Mouse (Mus musculus): ENCODE data around the gene Lman1l. TPM values are rescaled to one million over a fixed set of nuclear protein-coding genes. Genes with fewer than 3 reads are reported as not detected.

Gene Lman1l
- total RNA-seq, 2 experiments from 2014 or later: not detected

DNA sequence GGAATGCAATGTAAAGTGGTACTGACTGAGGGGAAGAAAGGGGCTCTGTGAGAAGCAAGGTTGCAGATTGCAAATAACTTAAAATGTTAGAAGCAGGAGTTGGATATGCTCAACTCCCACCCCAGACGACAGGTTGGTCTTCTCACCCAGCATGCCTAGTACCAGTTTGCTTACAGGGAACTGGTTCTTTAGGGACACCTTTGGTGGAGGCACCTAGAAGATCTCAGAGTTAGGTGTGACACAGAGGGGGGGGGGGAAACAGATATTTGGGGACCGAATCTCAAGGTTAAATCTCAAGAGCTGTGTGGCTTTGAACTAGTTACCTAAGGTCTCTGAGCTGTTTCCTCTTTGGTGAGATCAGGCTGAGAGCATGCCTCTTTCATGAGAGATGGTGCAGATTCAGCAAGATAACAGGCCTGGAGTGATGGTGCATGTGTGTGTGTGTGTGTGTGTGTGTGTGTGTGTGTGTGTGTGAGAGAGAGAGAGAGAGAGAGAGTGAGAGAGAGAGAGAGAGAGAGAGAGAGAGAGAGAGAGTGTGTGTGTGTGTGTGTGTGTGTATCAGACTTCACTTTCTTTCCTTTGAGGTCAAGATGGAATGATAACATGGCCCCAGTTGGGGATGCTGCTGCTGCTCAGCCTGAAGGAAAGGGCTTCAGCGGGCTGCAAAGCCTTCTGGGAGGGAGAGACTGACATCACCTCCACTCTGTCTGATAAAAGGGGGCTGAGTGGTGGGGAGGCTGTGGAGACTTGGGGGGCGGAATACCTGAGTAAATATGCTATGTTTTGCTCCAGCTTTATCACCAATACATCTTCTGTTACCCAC is 26.9 kb upstream of the Lman1l start:
- no peak for DNase-seq (ENCODE audit: low spot score in 2 of 2)
- intact Hi-C loops (cut with DNase I): loop anchor here (5.0 kb wide), 1 partner anchor 55 kb away; no protein-coding TSS in a partner anchor

DNA sequence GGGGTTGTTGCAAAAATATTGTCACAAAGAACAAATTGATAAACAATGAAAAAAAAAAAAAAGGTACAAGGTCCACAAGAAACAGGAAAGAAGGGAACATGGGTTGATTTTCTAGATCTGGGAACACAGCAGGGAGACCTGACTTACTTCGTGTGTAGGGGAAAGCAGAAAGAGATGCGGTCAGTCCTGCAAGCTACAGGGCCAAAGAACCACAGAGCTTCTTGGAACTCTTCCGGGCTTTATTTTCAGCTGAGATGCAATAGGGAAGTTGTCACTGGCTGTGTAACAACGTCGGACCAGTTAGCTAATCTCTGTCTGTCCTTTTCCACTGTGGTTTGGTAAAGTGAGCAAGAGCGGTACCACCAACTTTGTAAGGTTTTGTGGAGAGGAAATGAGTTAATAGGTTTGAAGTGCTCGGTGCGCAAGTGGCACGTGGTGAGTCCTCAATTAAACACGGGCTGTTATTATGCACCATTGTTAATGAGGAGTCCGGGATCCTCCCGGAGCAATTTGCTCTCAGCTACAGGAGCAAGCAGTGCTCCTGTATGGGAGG is 26.1 kb upstream of the Lman1l start:
- no peak for DNase-seq (ENCODE audit: low spot score in 2 of 2)
- intact Hi-C loops (cut with DNase I): loop anchor here (5.0 kb wide), 1 partner anchor 54 kb away; no protein-coding TSS in a partner anchor

DNA sequence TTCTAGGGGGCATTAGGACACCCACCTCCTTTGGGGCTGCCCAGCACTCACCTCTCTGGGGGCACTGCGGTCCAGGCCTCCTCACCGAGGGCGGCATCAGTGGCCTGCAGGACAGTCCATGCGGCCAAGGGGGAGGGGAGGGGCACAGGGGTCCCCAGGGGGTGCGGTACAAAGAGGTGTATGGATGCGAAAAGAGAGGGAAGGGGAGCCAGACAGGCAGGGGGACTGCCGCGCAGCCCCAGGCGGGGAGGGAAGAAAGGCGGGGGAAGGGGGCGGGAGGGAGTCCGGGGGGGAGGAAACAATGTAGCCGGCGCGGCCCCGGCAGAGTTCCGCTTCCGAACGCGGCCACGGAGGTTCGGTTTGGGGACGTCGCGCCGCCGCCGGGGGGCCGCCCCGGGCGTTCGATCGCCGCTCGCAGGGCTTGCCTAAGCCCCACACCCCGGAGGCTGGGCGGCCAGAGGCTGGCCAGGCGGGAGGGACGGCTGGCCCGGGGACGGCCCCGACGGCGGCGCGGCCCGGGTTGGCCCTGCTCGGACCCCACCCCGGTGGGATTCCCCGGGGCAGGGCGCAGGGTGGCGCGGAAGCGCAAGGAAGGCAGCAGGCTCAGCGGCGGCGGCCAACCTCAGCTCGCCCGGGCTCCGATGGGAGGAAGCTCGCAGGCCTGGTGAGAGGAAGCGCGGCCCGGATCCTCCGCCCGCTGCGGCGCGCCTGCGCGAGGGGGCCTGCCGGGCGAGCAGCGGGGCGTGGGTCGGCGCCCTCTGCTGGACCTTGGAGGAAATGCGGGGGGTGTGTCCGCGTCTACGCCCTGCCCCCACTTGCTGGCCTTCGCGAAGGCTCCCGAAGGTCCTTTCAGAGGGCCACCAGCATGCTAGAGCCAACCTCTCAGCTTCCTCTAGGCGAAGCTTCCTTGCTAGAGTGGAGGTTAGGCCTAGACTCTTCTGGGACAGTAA is 24.6 kb upstream of the Lman1l start:
- intact Hi-C loops (cut with DNase I): loop anchor here (1.0 to 5.0 kb wide), 2 partner anchors 16 to 53 kb away; no protein-coding TSS in a partner anchor

DNA sequence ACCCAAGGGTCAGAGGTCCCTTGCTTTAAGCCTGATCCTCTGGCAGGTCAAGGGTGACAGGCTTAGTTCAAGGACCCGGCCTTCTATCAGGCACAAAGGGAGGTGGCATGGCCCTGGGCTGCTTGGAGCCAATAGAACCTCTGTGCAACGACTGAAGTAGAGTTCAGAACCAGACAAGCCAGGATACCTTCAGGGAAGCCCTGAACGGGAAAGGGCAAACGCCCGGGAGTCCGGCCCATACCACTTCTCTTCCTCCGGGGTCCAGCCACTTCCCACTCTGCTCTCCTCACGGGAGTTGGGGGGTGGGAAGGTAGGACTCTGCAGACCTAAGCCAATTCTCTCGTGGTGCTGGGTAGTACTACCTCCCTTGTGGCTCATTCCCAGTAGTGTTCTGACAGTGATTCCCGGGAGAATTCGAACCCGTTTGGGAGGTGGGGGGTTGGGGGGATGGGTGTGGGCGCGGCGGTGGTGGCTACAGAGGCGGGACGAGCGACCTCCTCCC is 23.9 kb upstream of the Lman1l start:
- DNase-seq (ENCODE audit: low spot score in 2 of 2): no peak
- intact Hi-C loops (cut with DNase I): no loop called here

More for the DNA sequence above, 24.6 kb upstream of the Lman1l start:
- peak; percentile 91 to 93 for DNase-seq (ENCODE audit: low spot score in 2 of 2)

DNA sequence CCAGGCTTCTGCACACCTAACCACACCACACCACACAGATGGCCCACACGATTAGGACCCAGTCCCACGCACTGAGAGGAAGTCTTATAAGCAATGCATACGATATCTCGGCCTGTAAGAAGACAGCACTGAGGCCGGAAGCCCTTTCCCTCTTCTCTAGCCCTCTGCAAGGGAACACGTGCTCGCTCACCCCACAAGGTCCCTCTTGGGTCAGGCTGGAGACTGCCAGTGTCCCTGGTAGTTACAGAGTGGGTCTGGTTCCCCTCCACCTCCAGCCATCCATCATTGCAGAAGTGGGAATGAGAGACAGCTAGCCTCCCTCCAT is 23.2 kb upstream of the Lman1l start:
- no peak for DNase-seq (ENCODE audit: low spot score in 2 of 2)
- intact Hi-C loops (cut with DNase I): no loop called here

DNA sequence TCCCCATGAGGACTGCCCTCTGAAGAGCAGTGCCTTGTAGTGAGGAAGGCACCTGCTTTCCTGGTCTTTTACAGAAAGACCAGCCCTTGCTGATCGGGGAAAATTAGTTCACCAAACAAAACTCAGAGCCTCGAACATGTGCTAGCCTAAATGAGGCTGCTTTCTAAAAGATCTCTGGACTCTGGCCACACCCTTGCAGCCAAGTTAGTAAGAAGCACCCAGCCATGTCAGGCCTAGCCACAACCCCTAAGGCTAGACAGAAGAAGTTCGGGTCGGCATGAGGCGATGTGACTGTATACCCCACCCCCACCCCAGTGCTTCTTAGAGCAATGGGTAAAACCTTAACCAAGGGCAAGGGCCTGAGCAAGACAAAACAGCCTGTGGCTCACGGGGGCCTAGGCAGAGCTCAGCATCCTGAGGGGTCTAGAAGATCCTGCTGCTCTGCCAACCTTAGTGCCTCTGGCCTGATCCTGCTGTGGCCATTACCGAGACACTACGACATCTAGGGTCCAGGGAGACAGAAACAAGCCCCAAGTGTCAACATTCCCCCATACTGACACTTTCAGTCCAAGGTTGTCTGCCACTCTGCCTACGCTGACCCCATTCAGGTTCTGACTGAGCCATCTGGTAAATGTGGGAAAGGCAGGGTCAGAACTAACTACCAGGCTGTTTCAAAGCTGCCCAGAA is 22.7 kb upstream of the Lman1l start:
- no peak for DNase-seq (ENCODE audit: low spot score in 2 of 2)
- intact Hi-C loops (cut with DNase I): no loop called here

DNA sequence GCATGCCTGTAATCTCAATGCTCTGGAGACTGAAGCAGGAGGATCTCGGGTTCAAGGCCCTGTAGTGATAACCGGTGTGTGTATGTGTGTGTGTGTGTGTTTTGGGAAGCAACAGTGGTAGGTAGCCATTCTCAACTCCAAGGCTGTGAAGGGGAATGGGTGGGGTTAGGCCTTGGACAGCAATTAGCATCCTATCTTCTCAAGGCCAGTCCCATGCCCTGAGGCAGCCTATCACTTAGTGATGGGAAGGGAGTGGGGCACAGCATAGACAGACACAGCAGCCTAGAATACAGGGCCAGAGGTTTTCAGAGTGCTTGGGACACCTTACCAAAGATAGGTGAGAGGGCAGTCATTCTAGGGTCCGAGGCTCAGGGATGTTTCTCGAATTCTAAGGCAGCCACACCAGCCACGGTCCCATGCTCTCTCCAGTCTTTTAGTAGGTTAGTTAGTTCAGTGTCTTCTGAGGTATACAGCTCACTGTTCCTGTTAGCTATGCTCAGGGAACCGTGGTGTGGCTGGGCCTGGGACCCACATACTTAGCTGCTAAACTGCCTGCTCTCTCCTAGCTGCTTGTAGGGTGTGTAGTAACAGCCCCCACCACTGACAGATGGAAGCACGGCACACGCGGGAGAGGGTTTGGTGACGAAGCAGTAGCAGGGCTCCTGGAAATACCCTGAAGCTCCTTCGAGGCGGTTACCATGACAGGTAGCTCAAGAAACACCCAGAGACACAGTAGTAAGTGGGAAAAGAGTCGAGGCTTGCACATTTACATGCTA is 21.4 kb upstream of the Lman1l start:
- DNase-seq (ENCODE audit: low spot score in 2 of 2): no peak
- intact Hi-C loops (cut with DNase I): no loop called here

DNA sequence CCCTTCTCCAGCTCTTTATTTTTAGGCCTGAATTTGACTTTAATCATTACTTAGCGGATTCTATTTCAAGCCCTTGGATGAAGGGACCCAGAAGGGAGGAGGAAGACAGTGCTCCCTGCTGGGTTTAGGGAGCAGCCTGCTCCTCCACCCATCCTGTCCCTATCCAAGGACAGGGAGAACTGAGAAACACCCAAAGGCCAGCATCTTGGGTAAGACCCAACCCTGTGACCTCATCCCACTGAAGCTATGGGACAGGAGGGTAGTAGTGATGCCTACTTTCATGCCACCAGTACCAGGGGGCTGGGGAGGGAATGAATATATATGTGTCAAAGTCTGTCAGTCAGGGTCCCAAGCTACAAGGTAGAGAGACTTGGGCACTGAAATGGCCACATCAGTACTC is 20.4 kb upstream of the Lman1l start:
- intact Hi-C loops (cut with DNase I): no loop called here
- no peak for DNase-seq (ENCODE audit: low spot score in 2 of 2)

DNA sequence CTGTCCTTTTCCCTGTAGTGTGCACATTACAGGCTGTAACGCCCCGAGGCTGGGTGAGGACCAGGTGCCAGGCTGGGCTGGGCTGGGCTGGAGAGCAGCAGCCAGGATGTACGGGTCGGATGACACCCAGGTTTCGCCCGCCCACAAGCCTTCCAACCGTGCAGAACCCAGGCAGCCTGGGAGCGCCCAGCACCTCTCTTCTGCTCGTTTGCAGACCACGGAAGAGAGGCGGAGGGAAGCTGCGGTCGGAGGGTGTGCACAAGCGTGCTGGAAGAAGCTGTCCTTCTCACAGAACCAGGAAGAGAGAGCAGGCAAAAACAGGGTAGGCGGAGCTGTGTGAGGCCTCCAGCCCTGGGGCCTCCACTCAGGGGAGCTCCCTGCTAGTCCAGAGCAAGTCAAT is 19.8 kb upstream of the Lman1l start:
- DNase-seq (ENCODE audit: low spot score in 2 of 2): no peak
- intact Hi-C loops (cut with DNase I): no loop called here

DNA sequence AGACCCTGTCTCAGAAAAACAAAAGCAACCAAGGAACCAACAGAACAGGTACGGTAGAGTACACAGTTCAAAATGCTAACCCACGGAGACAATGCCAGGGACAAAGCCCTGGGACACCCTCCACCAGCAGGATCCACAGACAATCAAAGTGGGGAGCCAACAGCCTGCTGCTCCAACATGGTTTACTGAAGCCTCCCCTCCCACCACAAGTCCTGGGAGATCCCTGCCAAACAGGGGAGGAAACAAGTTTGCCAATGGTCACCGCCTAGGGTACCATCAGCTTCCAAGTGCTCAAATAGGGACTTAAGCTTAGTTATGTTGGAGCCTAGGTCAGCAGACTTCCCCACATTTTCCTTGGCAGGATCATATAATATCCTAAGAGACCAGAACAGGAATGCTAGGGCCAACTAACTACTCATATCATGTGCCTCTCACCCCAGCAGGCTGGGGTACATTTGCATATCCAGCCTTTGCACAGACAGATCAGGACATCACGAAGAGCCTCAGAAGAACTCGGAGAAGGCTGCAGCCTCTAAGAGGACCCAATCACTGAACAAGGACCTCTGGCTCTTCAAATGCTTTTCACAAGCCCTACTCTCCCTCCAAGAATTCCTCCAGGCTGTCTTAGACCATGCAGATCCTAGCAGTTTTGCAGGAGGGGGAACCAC is 19.2 kb upstream of the Lman1l start:
- intact Hi-C loops (cut with DNase I): no loop called here

DNA sequence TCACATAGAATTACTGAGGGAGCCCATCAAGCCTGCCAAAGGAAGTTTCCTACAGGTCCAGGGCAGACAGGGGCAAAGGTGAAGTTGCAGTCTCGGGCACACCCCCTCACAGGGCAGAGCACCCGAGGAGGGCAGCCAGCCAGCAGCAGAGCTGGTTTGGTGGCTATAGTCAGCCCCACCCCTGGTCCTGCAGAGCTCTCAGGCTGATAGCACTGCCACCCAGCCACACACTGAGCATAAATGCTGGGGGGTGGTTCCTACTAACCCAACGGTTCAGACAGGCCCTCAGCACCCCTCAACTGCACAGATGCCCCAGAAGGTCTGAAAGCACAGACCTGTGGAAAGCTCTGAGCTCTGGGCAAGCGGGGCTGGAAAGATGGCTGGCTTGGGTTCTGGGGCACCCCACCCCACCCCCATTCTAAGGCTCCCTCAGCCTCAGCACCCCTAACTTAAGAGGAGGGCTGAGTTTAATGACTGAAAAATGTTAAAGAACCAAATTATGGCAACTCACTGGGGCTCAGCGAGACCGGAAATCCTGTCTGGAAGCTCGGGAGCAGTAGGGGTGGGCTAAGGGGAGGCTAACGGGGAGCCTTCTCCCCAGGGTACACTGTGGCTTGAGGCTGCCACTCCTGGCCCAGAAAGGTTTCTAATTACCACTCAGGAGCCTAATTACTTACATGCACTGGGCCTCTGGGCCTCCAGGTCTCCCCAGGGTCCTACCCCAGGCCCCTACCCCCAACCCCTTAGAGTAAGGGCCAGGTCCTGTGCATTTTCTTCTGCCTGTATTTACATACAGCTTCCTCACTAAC is 18.3 kb upstream of the Lman1l start:
- no peak for DNase-seq (ENCODE audit: low spot score in 2 of 2)
- intact Hi-C loops (cut with DNase I): no loop called here

More for the DNA sequence above, 19.2 kb upstream of the Lman1l start:
- DNase-seq (ENCODE audit: low spot score in 2 of 2): no peak

DNA sequence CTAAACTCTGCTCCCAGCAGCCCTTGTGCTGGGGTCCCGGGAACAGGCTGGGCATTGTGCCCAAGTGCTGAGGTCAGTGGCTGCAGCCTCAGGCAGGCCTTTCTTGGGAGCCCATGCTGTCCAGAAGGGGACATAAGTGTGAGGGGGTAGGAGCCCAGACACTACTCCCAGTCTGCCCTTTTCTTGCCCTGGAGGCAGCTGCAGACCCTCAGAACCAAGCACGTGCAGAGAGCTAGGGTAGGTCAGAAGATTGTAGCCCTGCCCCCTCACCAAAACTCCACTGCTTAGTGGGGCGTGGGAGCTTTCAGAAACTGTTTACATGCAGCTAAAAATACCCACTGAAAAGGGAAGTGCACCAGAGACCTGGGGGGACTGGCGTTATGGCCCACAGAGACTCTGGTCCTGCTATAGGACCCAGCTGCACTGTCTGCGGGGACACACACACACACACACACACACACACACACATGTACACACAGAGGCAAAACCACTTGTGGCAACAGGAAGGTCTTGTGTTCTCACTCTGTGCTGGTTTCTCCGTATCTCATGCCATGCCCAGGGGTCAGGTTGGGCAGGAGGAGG is 17.3 kb upstream of the Lman1l start:
- intact Hi-C loops (cut with DNase I): no loop called here
- no peak for DNase-seq (ENCODE audit: low spot score in 2 of 2)

DNA sequence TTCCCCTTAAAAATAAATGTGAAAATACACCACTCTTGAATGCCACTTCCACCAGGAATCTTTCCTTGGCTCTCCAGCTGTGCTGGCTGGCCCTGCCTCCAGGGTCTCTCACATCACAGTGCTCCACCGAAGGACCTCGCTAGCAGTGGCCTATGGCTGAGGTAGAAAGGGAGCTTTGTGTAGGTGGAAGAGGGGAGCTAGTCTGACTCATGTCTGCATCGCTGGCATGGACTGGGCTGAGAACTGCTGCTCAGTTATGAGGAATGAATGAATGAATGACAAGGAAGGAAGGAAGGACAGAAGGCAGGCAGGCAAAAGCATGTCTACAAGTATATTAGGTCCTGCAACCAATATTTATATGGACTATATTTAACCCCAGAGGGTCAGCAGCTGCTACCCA is 16.7 kb upstream of the Lman1l start:
- intact Hi-C loops (cut with DNase I): no loop called here
- DNase-seq (ENCODE audit: low spot score in 2 of 2): no peak

DNA sequence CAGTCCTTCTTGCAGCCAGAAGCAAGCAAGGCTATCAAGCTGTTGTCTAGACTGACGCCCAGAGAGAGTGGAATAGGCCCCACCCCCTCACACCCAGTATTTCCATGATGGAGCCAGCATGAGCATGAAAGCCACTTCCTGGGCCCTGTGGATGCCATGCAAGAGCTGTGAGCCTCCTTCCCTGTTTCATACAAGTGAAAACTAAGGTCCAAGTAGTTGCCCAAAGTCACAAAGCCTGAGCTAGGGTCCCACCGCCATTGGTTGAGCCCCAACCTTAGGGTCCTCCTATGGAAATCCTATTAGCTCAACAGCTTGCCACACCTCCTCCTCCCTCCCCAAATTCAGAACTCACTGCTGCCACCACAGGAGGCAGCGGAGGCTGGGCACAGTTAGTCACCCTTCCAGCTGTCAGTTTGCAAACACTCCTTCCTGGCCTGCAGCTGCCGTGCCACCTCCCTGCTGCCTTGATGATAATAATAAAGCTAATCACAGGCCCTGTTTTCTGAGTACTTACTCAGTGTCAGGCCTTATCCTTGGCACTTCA is 13.0 kb upstream of the Lman1l start:
- peak in 1 of 2 experiments; percentile 45 for DNase-seq (ENCODE audit: low spot score in 2 of 2)
- intact Hi-C loops (cut with DNase I): no loop called here

DNA sequence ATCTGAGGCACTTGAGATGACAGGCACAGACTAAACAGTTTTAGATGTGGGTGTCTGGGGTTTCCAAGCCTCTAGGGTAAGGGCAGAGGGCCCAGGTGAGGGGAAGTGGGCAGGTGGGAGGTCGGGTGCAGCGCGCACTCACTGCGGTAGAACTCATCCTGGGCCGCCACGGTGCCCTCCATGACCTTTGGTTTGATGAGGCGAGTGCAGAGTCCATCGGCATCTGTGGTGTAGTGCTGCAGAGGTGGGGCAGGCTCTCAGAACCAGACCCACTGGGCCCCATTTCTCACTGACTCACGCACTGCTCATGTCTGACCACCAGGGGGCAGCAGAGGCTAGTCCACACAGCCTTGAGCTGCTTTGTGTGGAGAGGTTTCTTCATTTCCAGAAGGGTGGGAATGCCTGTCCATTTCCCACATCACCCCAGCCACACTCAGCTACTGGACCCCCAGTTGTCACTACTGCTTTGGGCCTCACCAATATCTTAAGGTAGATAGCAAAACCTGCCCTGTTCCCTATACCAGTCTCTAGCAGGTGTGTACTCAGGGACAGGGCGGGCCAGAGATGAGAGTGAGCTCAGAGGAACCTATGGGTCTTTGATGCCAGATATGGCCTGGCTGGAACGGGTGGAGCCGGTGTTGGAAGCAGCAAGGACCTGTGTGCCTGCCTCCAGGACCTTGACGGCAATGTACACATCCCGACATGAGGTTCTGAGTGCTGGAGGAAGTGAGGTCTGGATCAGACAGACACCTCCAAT is 8.7 kb upstream of the Lman1l start:
- peak; percentile 69 to 74 for DNase-seq (ENCODE audit: low spot score in 2 of 2)
- intact Hi-C loops (cut with DNase I): loop anchor here (1.0 kb wide), 1 partner anchor 16 kb away; no protein-coding TSS in a partner anchor

DNA sequence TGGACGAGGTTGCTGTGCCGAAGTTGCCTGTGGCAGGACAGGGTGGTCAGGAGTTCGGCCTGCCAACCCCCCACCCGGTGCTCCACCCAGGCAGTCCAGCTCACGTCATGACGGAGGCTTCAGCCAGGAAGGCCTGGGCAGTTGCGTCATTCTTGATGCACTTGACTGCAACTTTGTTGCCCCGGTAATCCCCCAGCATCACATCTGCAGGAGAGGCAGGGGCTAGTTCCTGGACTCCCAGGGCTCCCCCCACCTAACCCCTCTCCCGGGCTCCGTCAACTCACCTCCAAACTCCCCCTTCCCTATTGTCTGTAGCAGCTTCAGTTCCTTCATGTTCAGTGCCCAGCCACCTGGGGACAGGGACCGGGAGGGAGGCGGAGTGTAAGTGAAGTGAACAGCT is 8.1 kb upstream of the Lman1l start:
- intact Hi-C loops (cut with DNase I): loop anchor here (1.0 kb wide), 1 partner anchor 17 kb away; no protein-coding TSS in a partner anchor
- DNase-seq (ENCODE audit: low spot score in 2 of 2): no peak
